Mouse (Mus musculus) erythroblast, embryonic 14.5 days (primary cell): ENCODE data around the gene Dhx37.
"Not testable (repeated sequence)": the region's sequence is repeated elsewhere in the genome, so short reads cannot be mapped to it uniquely, and the experiment has no call there.

Experiments used
- GATA1 ChIP-seq: IDR thresholded peaks from 2 replicates; pipeline ENCODE4 v1.6.1; 2012; ENCODE audit warnings: low read length, inconsistent platforms, mixed read lengths
- TAL1 ChIP-seq: IDR thresholded peaks from 3 replicates; pipeline ENCODE4 v1.6.1; 2012; ENCODE audit warnings: low read length, inconsistent platforms, mixed read lengths

GRCm38 (mm10) chr5:125434347-125434746 is 426 bp upstream of the Dhx37 start:
- not testable (repeated sequence) for TF ChIP-seq GATA1, TAL1
